13 mouse cellular contexts compared by ENCODE assay signal in genomic region chr12:98721030-98721429, GRCm38 (mm10). TPM values are rescaled to one million over a fixed set of nuclear protein-coding genes. Genes with fewer than 3 reads are reported as not detected.
DNase-seq lines count a peak whose midpoint lies in the region; ATAC-seq lines count a peak whose summit lies in the region.
"Had no signal": no experiment of that assay in that cellular context is flagged by ENCODE, and none has a peak within 500 bp of the region (broad histone marks: within the 10 kb centered on the region; RNA-seq: fewer than 3 reads in every experiment).

No protein-coding gene starts in this region.

- no peaks in the 10 kb centered on the region for H3K36me3 ChIP-seq in embryonic facial prominence, embryonic 14.5 days (ENCODE audit: control insufficient read depth, insufficient read depth, low read length)
- H3K36me3 ChIP-seq in embryonic facial prominence, embryonic 10.5 days (replicated peaks), result peaks cover 4% of the 10 kb centered on the region; the same call in 1 of the 2 replicates
- no peaks in the 10 kb centered on the region for H3K36me3 ChIP-seq in heart, embryonic 16.5 days (ENCODE audit: control insufficient read depth, insufficient read depth)
- H3K36me3 ChIP-seq in heart, embryonic 11.5 days (ENCODE audit: control insufficient read depth, insufficient read depth, low read length), result no peaks in the 10 kb centered on the region
- H3K36me3 ChIP-seq in lung, embryonic 15.5 days, result no peaks in the 10 kb centered on the region
- H3K36me3 ChIP-seq in neural tube, embryonic 15.5 days, result no peaks in the 10 kb centered on the region
- H3K36me3 ChIP-seq: intestine, embryonic 15.5 days; kidney, embryonic 15.5 days; liver, embryonic 13.5 days; midbrain, embryonic 15.5 days had no signal

- H3K4me3 ChIP-seq in embryonic facial prominence, embryonic 14.5 days (ENCODE audit: low read depth, low read length), result no peak overlapping the region
- no peak overlapping the region for H3K4me3 ChIP-seq in embryonic facial prominence, embryonic 10.5 days
- H3K4me3 ChIP-seq in heart, embryonic 16.5 days (ENCODE audit: low read length), result no peak overlapping the region
- H3K4me3 ChIP-seq in heart, embryonic 11.5 days (ENCODE audit: low read depth, low read length), result no peak overlapping the region
- no peak overlapping the region for H3K4me3 ChIP-seq in lung, embryonic 15.5 days
- no peak overlapping the region for H3K4me3 ChIP-seq in neural tube, embryonic 15.5 days (replicated peaks)
- H3K4me3 ChIP-seq: intestine, embryonic 15.5 days; kidney, embryonic 15.5 days; liver, embryonic 13.5 days; midbrain, embryonic 15.5 days had no signal

- H3K4me1 ChIP-seq in embryonic facial prominence, embryonic 14.5 days (ENCODE audit: control insufficient read depth, insufficient read depth, low read length), result 0 out of 2 replicates have a peak, but pooled peaks cover 5% of the 10 kb centered on the region
- H3K4me1 ChIP-seq in embryonic facial prominence, embryonic 10.5 days, result no peaks in the 10 kb centered on the region
- peaks cover 15% of the 10 kb centered on the region for H3K4me1 ChIP-seq in heart, embryonic 16.5 days (ENCODE audit: control insufficient read depth, insufficient read depth, low read length)
- peaks cover 4% of the 10 kb centered on the region; the same call in 1 of the 2 replicates for H3K4me1 ChIP-seq in heart, embryonic 11.5 days (ENCODE audit: control insufficient read depth, insufficient read depth, low read length)
- peaks cover 14% of the 10 kb centered on the region for H3K4me1 ChIP-seq in lung, embryonic 15.5 days
- peaks cover 6% of the 10 kb centered on the region; the same call in 1 of the 2 replicates for H3K4me1 ChIP-seq in neural tube, embryonic 15.5 days
- H3K4me1 ChIP-seq: liver, embryonic 13.5 days; midbrain, embryonic 15.5 days had no signal

- H3K9ac ChIP-seq in embryonic facial prominence, embryonic 14.5 days (ENCODE audit: low read depth, low read length), result no peak overlapping the region
- 0 out of 2 replicates have a peak overlapping the region, but pooled peaks have one; percentile 5 for H3K9ac ChIP-seq in heart, embryonic 16.5 days (ENCODE audit: low read length)
- no peak overlapping the region for H3K9ac ChIP-seq in heart, embryonic 11.5 days (ENCODE audit: low read depth, low read length)
- no peak overlapping the region for H3K9ac ChIP-seq in lung, embryonic 15.5 days
- H3K9ac ChIP-seq in neural tube, embryonic 15.5 days (replicated peaks), result no peak overlapping the region
- H3K9ac ChIP-seq: intestine, embryonic 15.5 days; kidney, embryonic 15.5 days; liver, embryonic 13.5 days; midbrain, embryonic 15.5 days had no signal

- no peaks in the 10 kb centered on the region for H3K27me3 ChIP-seq in embryonic facial prominence, embryonic 14.5 days (replicated peaks; ENCODE audit: control insufficient read depth, insufficient read depth, low read length)
- H3K27me3 ChIP-seq in embryonic facial prominence, embryonic 10.5 days (replicated peaks; ENCODE audit: low read depth, poor library complexity, severe bottlenecking), result no peaks in the 10 kb centered on the region
- no peaks in the 10 kb centered on the region for H3K27me3 ChIP-seq in heart, embryonic 16.5 days (ENCODE audit: control insufficient read depth, insufficient read depth, low read length)
- H3K27me3 ChIP-seq in heart, embryonic 11.5 days (ENCODE audit: control insufficient read depth, insufficient read depth, low read length), result no peaks in the 10 kb centered on the region
- H3K27me3 ChIP-seq in lung, embryonic 15.5 days, result no peaks in the 10 kb centered on the region
- H3K27me3 ChIP-seq in neural tube, embryonic 15.5 days (replicated peaks), result no peaks in the 10 kb centered on the region
- H3K27me3 ChIP-seq: intestine, embryonic 15.5 days; kidney, embryonic 15.5 days; liver, embryonic 13.5 days; midbrain, embryonic 15.5 days had no signal

- H3K9me3 ChIP-seq in embryonic facial prominence, embryonic 14.5 days (ENCODE audit: control insufficient read depth, low read length), result no peaks in the 10 kb centered on the region
- no peaks in the 10 kb centered on the region for H3K9me3 ChIP-seq in embryonic facial prominence, embryonic 10.5 days
- no peaks in the 10 kb centered on the region; the same call in 1 of the 2 replicates for H3K9me3 ChIP-seq in heart, embryonic 16.5 days (replicated peaks; ENCODE audit: control insufficient read depth, low read length)
- H3K9me3 ChIP-seq in heart, embryonic 11.5 days (replicated peaks; ENCODE audit: control insufficient read depth, low read length), result no peaks in the 10 kb centered on the region
- no peaks in the 10 kb centered on the region for H3K9me3 ChIP-seq in lung, embryonic 15.5 days
- no peaks in the 10 kb centered on the region for H3K9me3 ChIP-seq in neural tube, embryonic 15.5 days (replicated peaks)
- H3K9me3 ChIP-seq: intestine, embryonic 15.5 days; kidney, embryonic 15.5 days; liver, embryonic 13.5 days; midbrain, embryonic 15.5 days had no signal

- ATAC-seq in embryonic facial prominence, embryonic 14.5 days (ENCODE audit: low read depth), result 0 out of 2 replicates have a peak, but pooled peaks have one; percentile 51
- ATAC-seq in heart, embryonic 16.5 days (replicated peaks; ENCODE audit: extremely low read depth, insufficient read depth, low FRiP score), result no peak
- no peak for ATAC-seq in heart, embryonic 11.5 days (replicated peaks; ENCODE audit: insufficient number of reproducible peaks, low FRiP score, low TSS enrichment)
- ATAC-seq in lung, embryonic 15.5 days (ENCODE audit: borderline replicate concordance, extremely low read depth, low FRiP score, low TSS enrichment), result no peak
- no peak for ATAC-seq in neural tube, embryonic 15.5 days (ENCODE audit: low FRiP score)
- ATAC-seq: intestine, embryonic 15.5 days; midbrain, embryonic 15.5 days had no signal

- WGBS in embryonic facial prominence, embryonic 14.5 days, result 71% methylated on average over 3 of the region's 3 CpGs
- 83% methylated on average over 3 of the region's 3 CpGs for WGBS in embryonic facial prominence, embryonic 10.5 days
- 70% methylated on average over 3 of the region's 3 CpGs for WGBS in heart, embryonic 16.5 days
- WGBS in heart, embryonic 11.5 days (ENCODE audit: insufficient replicate concordance), result 69% methylated on average over 3 of the region's 3 CpGs
- 71% methylated on average over 3 of the region's 3 CpGs for WGBS in lung, embryonic 15.5 days
- 44% methylated on average over 3 of the region's 3 CpGs for WGBS in neural tube, embryonic 15.5 days

- peak; percentile 19 for DNase-seq in embryonic facial prominence, embryonic 14.5 days (ENCODE audit: low spot score)
- DNase-seq in embryonic facial prominence, embryonic 10.5 days (ENCODE audit: low spot score), result no peak
- no peak for DNase-seq in lung, postnatal 4 days
- DNase-seq in ovary, postnatal 14 days (ENCODE audit: low spot score), result no peak
- DNase-seq: embryo, embryonic 11 days; liver, embryonic 13.5 days had no signal

- H3K27ac ChIP-seq in embryonic facial prominence, embryonic 14.5 days (replicated peaks; ENCODE audit: low read depth, low read length), result no peak overlapping the region
- no peak overlapping the region for H3K27ac ChIP-seq in embryonic facial prominence, embryonic 10.5 days (replicated peaks)
- H3K27ac ChIP-seq in heart, embryonic 16.5 days (ENCODE audit: low read length), result peak overlapping the region; percentile 57
- no peak overlapping the region for H3K27ac ChIP-seq in heart, embryonic 11.5 days (ENCODE audit: low read depth, low read length)
- H3K27ac ChIP-seq in lung, embryonic 15.5 days, result 0 out of 2 replicates have a peak overlapping the region, but pooled peaks have one; percentile 10
- H3K27ac ChIP-seq in neural tube, embryonic 15.5 days (replicated peaks), result peak overlapping the region; percentile 45; the same call in 1 of the 2 replicates
- H3K27ac ChIP-seq: intestine, embryonic 15.5 days; liver, embryonic 13.5 days; midbrain, embryonic 15.5 days had no signal

- H3K4me2 ChIP-seq in embryonic facial prominence, embryonic 14.5 days (ENCODE audit: low read depth, low read length), result no peak overlapping the region
- no peak overlapping the region for H3K4me2 ChIP-seq in heart, embryonic 16.5 days (ENCODE audit: low read depth, low read length)
- H3K4me2 ChIP-seq in heart, embryonic 11.5 days, result no peak overlapping the region
- H3K4me2 ChIP-seq in lung, embryonic 15.5 days, result no peak overlapping the region
- no peak overlapping the region for H3K4me2 ChIP-seq in neural tube, embryonic 15.5 days
- H3K4me2 ChIP-seq: intestine, embryonic 15.5 days; kidney, embryonic 15.5 days; liver, embryonic 13.5 days; midbrain, embryonic 15.5 days had no signal

RNA-seq across cellular contexts. Expression of gene Ptpn21, which starts 16.2 kb away (rescaled TPM):
- 11.4 and 11.7 TPM in 2 replicates for polyA plus RNA-seq in embryonic facial prominence, embryonic 14.5 days (2014; fragmentation: Nextera tagmentation; extraction: Ambion mirVana)
- 5.0 and 5.1 TPM in 2 replicates for polyA plus RNA-seq in embryonic facial prominence, embryonic 10.5 days (2016; fragmentation: Nextera tagmentation; extraction: Ambion mirVana)
- polyA plus RNA-seq in heart, embryonic 16.5 days (2015; fragmentation: Nextera tagmentation; extraction: Ambion mirVana), result 8.6 and 10.5 TPM in 2 replicates
- polyA plus RNA-seq in heart, embryonic 11.5 days (2014; fragmentation: Nextera tagmentation; extraction: Ambion mirVana), result 10.4 and 13.0 TPM in 2 replicates
- polyA plus RNA-seq in lung, embryonic 15.5 days (2015; fragmentation: Nextera tagmentation; extraction: Ambion mirVana), result 9.6 and 11.6 TPM in 2 replicates
- 3.4 and 4.6 TPM in 2 replicates for polyA plus RNA-seq in neural tube, embryonic 15.5 days (2015; fragmentation: Nextera tagmentation; extraction: Ambion mirVana)

RNA-seq across cellular contexts. Expression of gene Zc3h14, which starts 25.7 kb away (rescaled TPM):
- polyA plus RNA-seq in embryonic facial prominence, embryonic 14.5 days (2014; fragmentation: Nextera tagmentation; extraction: Ambion mirVana), result 113 and 128 TPM in 2 replicates
- 130 and 131 TPM in 2 replicates for polyA plus RNA-seq in embryonic facial prominence, embryonic 10.5 days (2016; fragmentation: Nextera tagmentation; extraction: Ambion mirVana)
- 87.2 and 95.9 TPM in 2 replicates for polyA plus RNA-seq in heart, embryonic 16.5 days (2015; fragmentation: Nextera tagmentation; extraction: Ambion mirVana)
- 110 TPM in 2 replicates for polyA plus RNA-seq in heart, embryonic 11.5 days (2014; fragmentation: Nextera tagmentation; extraction: Ambion mirVana)
- polyA plus RNA-seq in lung, embryonic 15.5 days (2015; fragmentation: Nextera tagmentation; extraction: Ambion mirVana), result 127 and 128 TPM in 2 replicates
- 96.3 and 105 TPM in 2 replicates for polyA plus RNA-seq in neural tube, embryonic 15.5 days (2015; fragmentation: Nextera tagmentation; extraction: Ambion mirVana)

Comparison
In these comparisons a context has a peak if more than half of its experiments do, and no peak if none do; other contexts are left out.
1. H3K27ac ChIP-seq: peak in heart, embryonic 16.5 days (single experiment), lung, embryonic 15.5 days (single experiment) and neural tube, embryonic 15.5 days (single experiment); none in embryonic facial prominence, embryonic 14.5 days (single experiment), embryonic facial prominence, embryonic 10.5 days (single experiment) and heart, embryonic 11.5 days (single experiment).